Mouse (Mus musculus): ENCODE results near the gene Fzr1. TPM values are rescaled to one million over a fixed set of nuclear protein-coding genes. Genes with fewer than 3 reads are reported as not detected.

The Fzr1 gene
- total and polyA plus RNA-seq, 3 experiments = 33.1 to 75.4 (median 44.5) TPM

DNA sequence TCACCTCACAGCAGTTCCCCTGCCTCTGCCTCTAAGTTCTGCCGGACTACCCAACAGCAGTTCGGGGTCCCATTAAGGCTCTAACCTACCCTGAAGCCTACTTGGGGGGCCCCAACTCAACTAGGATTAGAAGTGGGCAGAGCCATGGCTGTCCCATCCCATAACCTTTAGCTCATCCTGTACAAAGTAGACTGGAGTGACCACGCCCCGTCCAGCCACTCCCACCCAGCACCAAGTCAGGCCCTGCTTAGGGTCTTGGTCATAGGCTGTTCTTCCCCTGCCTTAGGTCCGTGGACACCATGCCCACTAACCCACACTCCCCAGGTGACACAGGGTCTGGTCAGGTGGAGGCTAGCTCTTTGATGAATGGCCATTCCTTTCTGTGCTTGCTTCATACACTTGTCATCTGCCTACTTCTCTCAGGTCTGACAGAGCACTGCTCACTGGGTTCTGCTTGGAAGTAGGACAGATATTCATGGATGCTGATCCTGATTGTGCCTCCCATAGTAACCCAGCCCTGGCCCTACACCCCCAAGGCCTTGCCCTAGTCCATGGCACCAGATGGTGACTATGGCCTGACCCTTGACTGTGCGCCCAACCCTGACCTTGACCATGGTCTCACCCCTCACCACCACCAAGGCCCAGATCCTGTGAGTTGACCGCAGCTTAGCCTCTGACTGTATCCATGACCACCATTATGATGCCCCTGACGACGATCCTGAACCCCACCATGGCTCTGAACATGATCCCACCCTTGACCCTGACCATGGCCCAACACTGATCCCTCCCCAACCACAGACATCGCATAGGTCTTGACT is 41.0 kb upstream of the Fzr1 start:
- no peak overlapping the region for H3K9ac ChIP-seq (ENCODE audit: insufficient read depth, low read depth)
- no peak overlapping the region for H3K4me3 ChIP-seq (replicated peaks in 1 of 3; ENCODE audit: low read depth in 2 of 3, low read length in 2 of 3, poor library complexity in 1 of 3)
- peaks cover 25 to 44% of the 10 kb centered on the region in 2 experiments for H3K36me3 ChIP-seq (replicated peaks in 1 of 2; ENCODE audit: control insufficient read depth in 1 of 2, insufficient read depth in 1 of 2, low read length in 1 of 2)
- dilution Hi-C loops (cut with MboI; ENCODE audit: extremely low pct_ligation_motif_present, extremely low pct_unique_long_range_greater_than_20kb, low sequenced_read_pairs) = no loop called here
- in situ Hi-C loops (cut with MboI; ENCODE audit: low pct_ligation_motif_present, low pct_unique_long_range_greater_than_20kb, low sequenced_read_pairs) = no loop called here
- H3K4me2 ChIP-seq (ENCODE audit: insufficient read depth, low read depth, poor library complexity, severe bottlenecking) = no peak overlapping the region
- no peaks in the 10 kb centered on the region for H3K27me3 ChIP-seq (replicated peaks)
- H3K79me2 ChIP-seq (replicated peaks; ENCODE audit: control insufficient read depth, extremely low read depth, insufficient read depth, poor library complexity, severe bottlenecking) = peaks cover 8% of the 10 kb centered on the region
- H3K9me3 ChIP-seq (replicated peaks; ENCODE audit: low read length) = no peaks in the 10 kb centered on the region
- no peak overlapping the region for H3K27ac ChIP-seq (ENCODE audit: insufficient read depth, low read depth)
- no peak for DNase-seq (ENCODE audit: extremely low read depth)
- peaks cover 13 to 23% of the 10 kb centered on the region in 2 experiments for H3K4me1 ChIP-seq (ENCODE audit: control insufficient read depth in 1 of 2, insufficient read depth in 2 of 2)
- TF ChIP-seq TBP (conservative IDR thresholded peaks at IDR 0.05; ENCODE audit: low read depth, low read length) (no peak), ETS1 (conservative IDR thresholded peaks at IDR 0.05; ENCODE audit: low read depth, low read length) (no peak), CHD2 (IDR thresholded peaks at IDR 0.05; ENCODE audit: low read length) (no peak), SMC3 (IDR thresholded peaks at IDR 0.05; ENCODE audit: low read depth, low read length) (no peak), JUND (conservative IDR thresholded peaks at IDR 0.05; ENCODE audit: low read depth, low read length) (no peak), TCF12 (IDR thresholded peaks at IDR 0.05; ENCODE audit: low read depth, low read length) (no peak), UBTF (IDR thresholded peaks at IDR 0.05; ENCODE audit: low read depth, low read length) (no peak), MYC (IDR thresholded peaks at IDR 0.05; ENCODE audit: low read depth, low read length) (no peak), USF2 (conservative IDR thresholded peaks at IDR 0.05; ENCODE audit: low read depth, low read length) (no peak), GABPA (IDR thresholded peaks at IDR 0.05; ENCODE audit: insufficient replicate concordance, low read depth, low read length) (no peak), ZMIZ1 (IDR thresholded peaks at IDR 0.05; ENCODE audit: low read depth, low read length) (no peak), POLR2AphosphoS2 (IDR thresholded peaks at IDR 0.05; ENCODE audit: low read depth, low read length) (no peak), MAX (IDR thresholded peaks at IDR 0.05; ENCODE audit: low read length) (no peak), POLR2A (IDR thresholded peaks at IDR 0.05; ENCODE audit: low read depth, low read length) (no peak)

DNA sequence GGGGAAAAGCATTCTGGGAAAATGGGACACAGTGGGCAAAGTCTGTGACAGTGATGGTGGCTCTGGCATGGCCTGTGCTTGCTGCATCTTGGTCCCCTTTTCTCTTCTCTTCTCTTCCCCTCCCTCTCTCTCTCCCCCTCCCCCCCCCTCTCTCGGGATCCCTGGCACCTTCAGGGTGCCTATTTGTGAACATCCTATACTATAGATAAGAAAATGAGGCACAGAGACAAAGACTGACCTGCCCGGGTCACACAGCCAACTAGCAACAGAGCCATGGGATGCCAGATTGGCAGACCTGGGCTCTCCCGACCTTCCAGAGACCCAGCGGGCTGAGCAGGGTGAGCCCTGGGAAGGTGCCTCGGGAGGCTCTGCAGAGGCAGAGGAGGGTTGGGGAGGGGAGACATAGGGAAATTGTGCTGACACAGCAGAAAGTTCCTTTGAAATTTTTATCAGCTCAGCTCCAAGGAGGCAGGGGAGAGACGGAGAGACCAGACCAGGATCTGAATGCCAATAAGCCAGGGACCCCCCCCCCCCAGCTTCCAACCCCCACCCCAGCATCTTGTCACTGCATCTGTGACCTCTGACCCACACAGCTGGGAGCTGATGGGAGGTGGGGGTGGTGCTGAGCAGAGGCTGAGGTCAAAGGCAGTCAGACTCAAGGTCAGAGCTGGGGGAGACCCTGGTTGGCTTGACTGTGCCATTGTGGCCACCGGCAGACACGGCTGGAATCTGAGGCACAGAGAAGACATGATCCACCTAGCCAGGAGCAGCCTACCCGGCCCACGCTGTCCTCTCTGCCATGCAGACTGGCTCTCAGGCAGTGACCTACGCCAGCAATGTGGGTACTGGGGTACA is 40.1 kb upstream of the Fzr1 start:
- dilution Hi-C loops (cut with MboI; ENCODE audit: extremely low pct_ligation_motif_present, extremely low pct_unique_long_range_greater_than_20kb, low sequenced_read_pairs) = no loop called here
- H3K79me2 ChIP-seq (replicated peaks; ENCODE audit: control insufficient read depth, extremely low read depth, insufficient read depth, poor library complexity, severe bottlenecking) = peaks cover 10% of the 10 kb centered on the region
- TF ChIP-seq MAFK (IDR thresholded peaks at IDR 0.05; ENCODE audit: insufficient replicate concordance, low read length) (peak; percentile 87), BHLHE40 (IDR thresholded peaks at IDR 0.05; ENCODE audit: low read depth, low read length) (no peak)
- H3K27me3 ChIP-seq (replicated peaks) = no peaks in the 10 kb centered on the region
- no peak for DNase-seq (ENCODE audit: extremely low read depth)
- H3K9ac ChIP-seq (ENCODE audit: insufficient read depth, low read depth) = no peak overlapping the region
- peaks cover 25 to 50% of the 10 kb centered on the region in 2 experiments for H3K36me3 ChIP-seq (replicated peaks in 1 of 2; ENCODE audit: control insufficient read depth in 1 of 2, insufficient read depth in 1 of 2, low read length in 1 of 2)
- no peak overlapping the region for H3K4me2 ChIP-seq (ENCODE audit: insufficient read depth, low read depth, poor library complexity, severe bottlenecking)
- no peak overlapping the region for H3K4me3 ChIP-seq (replicated peaks in 1 of 3; ENCODE audit: low read depth in 2 of 3, low read length in 2 of 3, poor library complexity in 1 of 3)
- peaks cover 21 to 30% of the 10 kb centered on the region in 2 experiments for H3K4me1 ChIP-seq (ENCODE audit: control insufficient read depth in 1 of 2, insufficient read depth in 2 of 2)
- H3K27ac ChIP-seq (ENCODE audit: insufficient read depth, low read depth) = no peak overlapping the region
- in situ Hi-C loops (cut with MboI; ENCODE audit: low pct_ligation_motif_present, low pct_unique_long_range_greater_than_20kb, low sequenced_read_pairs) = no loop called here
- H3K9me3 ChIP-seq (replicated peaks; ENCODE audit: low read length) = no peaks in the 10 kb centered on the region
